In the genomic region with DNA sequence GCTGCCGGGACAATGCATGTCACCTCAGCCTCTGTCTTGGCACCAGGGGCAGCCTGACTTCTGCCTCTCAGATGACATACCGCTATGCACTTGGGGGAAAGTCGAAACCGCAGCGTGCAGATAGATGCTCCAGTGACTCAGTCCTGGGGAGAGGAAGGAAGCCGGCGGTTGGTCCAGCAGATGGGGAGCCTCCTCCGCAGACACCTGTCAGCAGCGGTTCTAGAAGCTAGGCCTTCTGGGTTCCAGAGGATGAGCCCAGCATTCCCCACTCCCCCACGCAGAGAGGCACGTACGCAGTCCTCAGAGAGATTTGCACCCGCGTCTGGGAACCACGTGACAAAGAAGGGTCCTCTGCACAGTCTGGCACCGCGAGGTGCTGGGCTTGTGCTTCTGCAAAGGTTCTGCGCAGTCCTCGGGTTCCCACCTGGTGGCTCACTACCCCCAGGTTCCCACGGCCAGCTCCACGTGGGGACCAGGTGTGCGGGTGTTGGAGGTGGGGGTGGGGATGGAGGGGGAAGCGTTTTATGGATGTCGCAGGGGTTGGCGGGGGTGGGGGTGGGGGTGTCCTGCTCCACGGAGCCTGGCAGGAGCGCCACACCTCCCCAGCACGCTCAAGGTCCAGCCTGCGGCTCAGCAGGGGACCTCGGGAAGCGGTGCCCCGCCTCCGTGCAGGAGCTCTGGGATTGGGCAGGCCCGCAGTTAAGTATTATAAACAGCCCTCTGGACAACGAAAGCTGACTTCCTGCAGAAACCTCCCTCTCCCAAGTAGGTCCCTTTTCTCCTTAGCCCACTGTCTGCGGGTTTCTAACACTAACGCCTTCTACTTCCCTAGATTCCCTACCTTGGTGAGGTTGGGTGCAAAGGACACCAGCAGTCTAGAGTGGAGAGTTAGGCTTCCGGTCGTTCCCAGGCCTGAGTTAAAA, we compare ENCODE assay signal across 8 mouse cellular contexts. TPM values are rescaled to one million over a fixed set of nuclear protein-coding genes. Genes with fewer than 3 reads are reported as not detected.
DNase-seq lines count a peak whose midpoint lies in the region; ATAC-seq lines count a peak whose summit lies in the region.

No protein-coding gene starts in this region.

- peak overlapping the region; percentile 32; the same call in 1 of the 2 replicates for H3K9ac ChIP-seq in intestine, embryonic 14.5 days (ENCODE audit: low read length)

- WGBS in intestine, embryonic 14.5 days: 2% methylated on average over 39 of the region's 39 CpGs

- peak overlapping the region; percentile 39 for H3K4me3 ChIP-seq in intestine, embryonic 14.5 days (ENCODE audit: low read depth, low read length)

- peak overlapping the region; percentile 97 for H3K4me2 ChIP-seq in intestine, embryonic 14.5 days (ENCODE audit: low read length)

- H3K9me3 ChIP-seq in intestine, embryonic 14.5 days (ENCODE audit: control insufficient read depth, low read length): 0 out of 2 replicates have a peak, but pooled peaks cover 2% of the 10 kb centered on the region

- no peaks in the 10 kb centered on the region for H3K27me3 ChIP-seq in intestine, embryonic 14.5 days (replicated peaks; ENCODE audit: control insufficient read depth, insufficient read depth, low read length)

- ATAC-seq in intestine, embryonic 14.5 days (replicated peaks; ENCODE audit: low FRiP score, low TSS enrichment, low read depth): peak; percentile 76

- peak; percentile 85 for DNase-seq in ZHBTc4 (ENCODE audit: low read depth, low spot score)
- peak; percentile 71 for DNase-seq in cerebellum, adult 9-10 months
- DNase-seq in frontal cortex, postnatal 14 days (ENCODE audit: low spot score in 2 of 2): peak; percentile 58 to 75
- DNase-seq in intestine, embryonic 14.5 days (ENCODE audit: low spot score): peak; percentile 76
- peak; percentile 66 to 93 for DNase-seq in left cerebral cortex, adult 8-10 months (ENCODE audit: low spot score in 2 of 2)
- DNase-seq in lung, postnatal 4 days: peak; percentile 65 to 78
- DNase-seq in right cerebral cortex, postnatal 25 days: peak; percentile 87
- DNase-seq in urinary bladder, postnatal 10 days (ENCODE audit: low spot score): no peak

- peaks cover 7% of the 10 kb centered on the region; the same call in 1 of the 2 replicates for H3K4me1 ChIP-seq in intestine, embryonic 14.5 days (replicated peaks; ENCODE audit: control insufficient read depth, insufficient read depth, low read length)

- peak overlapping the region; percentile 71 for H3K27ac ChIP-seq in intestine, embryonic 14.5 days (ENCODE audit: low read depth)

- no peaks in the 10 kb centered on the region for H3K36me3 ChIP-seq in intestine, embryonic 14.5 days (ENCODE audit: control insufficient read depth, insufficient read depth, low read length)

RNA-seq across cellular contexts. Expression of a gene that starts 30.2 kb away (rescaled TPM):
- 10.9 and 15.6 TPM in 2 replicates for polyA plus RNA-seq in intestine, embryonic 14.5 days (2014; fragmentation: Nextera tagmentation; extraction: Ambion mirVana)
- total RNA-seq in left cerebral cortex, adult 8-10 months (2022): 10 to 100 TPM; 64.2 to 80.1 (median 70.7) TPM

RNA-seq across cellular contexts. Expression of a gene that starts 35.6 kb away (rescaled TPM):
- 2.2 TPM in 1 of 2 replicates, not detected in the other for polyA plus RNA-seq in intestine, embryonic 14.5 days (2014; fragmentation: Nextera tagmentation; extraction: Ambion mirVana)
- total RNA-seq in left cerebral cortex, adult 8-10 months (2022): 10 to 100 TPM; 30.1 to 40.2 (median 34.9) TPM
